Mouse (Mus musculus): Measurements from ENCODE around the gene Car5a. TPM values are rescaled to one million over a fixed set of nuclear protein-coding genes. Genes with fewer than 3 reads are reported as not detected.
A peak's percentile ranks its signal among the peaks of the same experiment; 100 is the strongest.

Gene Car5a
- polyA plus RNA-seq, 1 experiment: not detected

- Histone ChIP-seq H3K36me3 (ENCODE audit: control insufficient read depth, insufficient read depth) (peaks cover 25% of the 10 kb centered on the region), H3K27me3 (ENCODE audit: control insufficient read depth, insufficient read depth, insufficient read length) (no peaks in the 10 kb centered on the region), H3K79me3 (ENCODE audit: low read depth) (peaks cover 33% of the 10 kb centered on the region), H3ac (ENCODE audit: control insufficient read depth, insufficient read length, low read depth) (peak overlapping the region; percentile 92), H3K4me3 (ENCODE audit: insufficient read depth, poor library complexity, severe bottlenecking) (peak overlapping the region; percentile 97), H3K79me2 (ENCODE audit: control insufficient read depth, insufficient read depth) (peaks cover 48% of the 10 kb centered on the region)
- TF ChIP-seq USF1 (IDR thresholded peaks at IDR 0.05; ENCODE audit: low read depth) (no peak), MYOD1 (IDR thresholded peaks at IDR 0.05; ENCODE audit: control insufficient read depth, insufficient read length, low read depth) (no peak), MAX (IDR thresholded peaks at IDR 0.05) (no peak), FOSL1 (IDR thresholded peaks at IDR 0.05; ENCODE audit: insufficient read depth, low read length, poor library complexity, severe bottlenecking) (no peak), MYOG (IDR thresholded peaks at IDR 0.05; ENCODE audit: control insufficient read depth, extremely low read depth, insufficient read length) (no peak), CEBPB (IDR thresholded peaks at IDR 0.05; ENCODE audit: low read depth) (no peak), CTCF (IDR thresholded peaks at IDR 0.05; ENCODE audit: control insufficient read depth, insufficient read depth, insufficient read length) (no peak)
These were observed 6.3 kb upstream of the Car5a start for GRCm38 (mm10) chr8:121950749-121951655.

GRCm38 (mm10) chr8:121949941-121950748 is 5.4 kb upstream of the Car5a start:
- Histone ChIP-seq H3K27me3 (ENCODE audit: control insufficient read depth, insufficient read depth, insufficient read length) (no peaks in the 10 kb centered on the region), H3K4me3 (ENCODE audit: insufficient read depth, poor library complexity, severe bottlenecking) (peak overlapping the region; percentile 97), H3K79me2 (ENCODE audit: control insufficient read depth, insufficient read depth) (peaks cover 45% of the 10 kb centered on the region), H3K36me3 (ENCODE audit: control insufficient read depth, insufficient read depth) (peaks cover 25% of the 10 kb centered on the region), H3ac (ENCODE audit: control insufficient read depth, insufficient read length, low read depth) (peak overlapping the region; percentile 92), H3K79me3 (ENCODE audit: low read depth) (peaks cover 33% of the 10 kb centered on the region)
- peak; percentile 27 for TF ChIP-seq MAX (IDR thresholded peaks at IDR 0.05)
- peak; percentile 42 for TF ChIP-seq USF1 (IDR thresholded peaks at IDR 0.05; ENCODE audit: low read depth)
- TF ChIP-seq FOSL1 (IDR thresholded peaks at IDR 0.05; ENCODE audit: insufficient read depth, low read length, poor library complexity, severe bottlenecking): no peak
- no peak for TF ChIP-seq MYOD1 (IDR thresholded peaks at IDR 0.05; ENCODE audit: control insufficient read depth, insufficient read length, low read depth)

GRCm38 (mm10) chr8:121949222-121949800 is 4.6 kb upstream of the Car5a start, which contains the start of gene Banp:
TSS of gene Banp (plus strand) at chr8:121949750.
- H3K4me3 ChIP-seq (ENCODE audit: insufficient read depth, poor library complexity, severe bottlenecking): peak within 1 kb of the TSS; percentile 97
- H3K79me3 ChIP-seq (ENCODE audit: low read depth): peaks cover 33% of the 10 kb centered on the region
- TF ChIP-seq MYOG (IDR thresholded peaks at IDR 0.05; ENCODE audit: control insufficient read depth, extremely low read depth, insufficient read length) (no peak), MYOD1 (IDR thresholded peaks at IDR 0.05; ENCODE audit: control insufficient read depth, insufficient read length, low read depth) (no peak), CTCF (IDR thresholded peaks at IDR 0.05; ENCODE audit: control insufficient read depth, insufficient read depth, insufficient read length) (no peak), FOSL1 (IDR thresholded peaks at IDR 0.05; ENCODE audit: insufficient read depth, low read length, poor library complexity, severe bottlenecking) (no peak), USF1 (IDR thresholded peaks at IDR 0.05; ENCODE audit: low read depth) (no peak), CEBPB (IDR thresholded peaks at IDR 0.05; ENCODE audit: low read depth) (no peak), MAX (IDR thresholded peaks at IDR 0.05) (no peak)
- peaks cover 36% of the 10 kb centered on the region for H3K79me2 ChIP-seq (ENCODE audit: control insufficient read depth, insufficient read depth)
- H3K36me3 ChIP-seq (ENCODE audit: control insufficient read depth, insufficient read depth): peaks cover 19% of the 10 kb centered on the region
- peak within 1 kb of the TSS; percentile 92 for H3ac ChIP-seq (ENCODE audit: control insufficient read depth, insufficient read length, low read depth)
- H3K27me3 ChIP-seq (ENCODE audit: control insufficient read depth, insufficient read depth, insufficient read length): no peaks in the 10 kb centered on the region

GRCm38 (mm10) chr8:121948321-121949145 is 3.8 kb upstream of the Car5a start:
- Histone ChIP-seq H3K79me3 (ENCODE audit: low read depth) (peaks cover 26% of the 10 kb centered on the region), H3K4me3 (ENCODE audit: insufficient read depth, poor library complexity, severe bottlenecking) (no peak overlapping the region), H3K36me3 (ENCODE audit: control insufficient read depth, insufficient read depth) (peaks cover 11% of the 10 kb centered on the region), H3ac (ENCODE audit: control insufficient read depth, insufficient read length, low read depth) (no peak overlapping the region), H3K27me3 (ENCODE audit: control insufficient read depth, insufficient read depth, insufficient read length) (no peaks in the 10 kb centered on the region), H3K79me2 (ENCODE audit: control insufficient read depth, insufficient read depth) (peaks cover 29% of the 10 kb centered on the region)
- TF ChIP-seq USF1 (IDR thresholded peaks at IDR 0.05; ENCODE audit: low read depth): no peak
- no peak for TF ChIP-seq CTCF (IDR thresholded peaks at IDR 0.05; ENCODE audit: control insufficient read depth, insufficient read depth, insufficient read length)
- TF ChIP-seq MYOG (IDR thresholded peaks at IDR 0.05; ENCODE audit: control insufficient read depth, extremely low read depth, insufficient read length): no peak
- no peak for TF ChIP-seq MAX (IDR thresholded peaks at IDR 0.05)
- TF ChIP-seq FOSL1 (IDR thresholded peaks at IDR 0.05; ENCODE audit: insufficient read depth, low read length, poor library complexity, severe bottlenecking): no peak
- TF ChIP-seq MYOD1 (IDR thresholded peaks at IDR 0.05; ENCODE audit: control insufficient read depth, insufficient read length, low read depth): no peak
- no peak for TF ChIP-seq CEBPB (IDR thresholded peaks at IDR 0.05; ENCODE audit: low read depth)
